Mouse (Mus musculus) v-Abl transformed pro-B cells (cell line): ENCODE data around the gene Rbm20.

Experiments
- in situ Hi-C, 2 experiments: fragments of 400-800 bp; cut with MboI; formaldehyde crosslinking; loops; one replicate each; pipeline ENCODE4 v1.15.1; 2025; ENCODE audit not compliant: unreplicated experiment in 2 of 2

Gene Rbm20

DNA sequence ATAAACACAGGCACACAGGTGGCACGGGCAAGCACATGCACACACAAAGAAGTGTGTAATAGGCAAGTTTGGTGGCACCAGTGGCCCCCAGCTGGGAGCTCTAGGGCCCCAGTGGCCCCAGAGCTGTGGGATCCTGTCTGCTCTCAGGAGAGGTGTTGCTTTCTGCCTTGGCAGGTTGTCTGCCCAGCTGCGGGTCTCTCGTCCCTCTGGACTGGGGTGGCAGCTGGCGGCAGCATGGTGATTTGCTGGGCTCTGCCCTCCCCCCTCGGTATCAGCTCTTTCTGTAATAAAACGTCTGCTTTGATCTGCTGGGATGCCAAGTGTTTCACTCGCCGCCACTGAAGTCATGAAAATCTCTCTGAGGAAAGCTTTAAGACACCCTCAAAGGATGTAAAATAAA is 10.4 kb upstream of the Rbm20 start:
- in situ Hi-C loops = loop anchor here in 1 of 2 experiments (25.0 kb wide), 1 partner anchor 1646 kb away; the partner anchor contains the start of genes Vti1a and Zdhhc6

DNA sequence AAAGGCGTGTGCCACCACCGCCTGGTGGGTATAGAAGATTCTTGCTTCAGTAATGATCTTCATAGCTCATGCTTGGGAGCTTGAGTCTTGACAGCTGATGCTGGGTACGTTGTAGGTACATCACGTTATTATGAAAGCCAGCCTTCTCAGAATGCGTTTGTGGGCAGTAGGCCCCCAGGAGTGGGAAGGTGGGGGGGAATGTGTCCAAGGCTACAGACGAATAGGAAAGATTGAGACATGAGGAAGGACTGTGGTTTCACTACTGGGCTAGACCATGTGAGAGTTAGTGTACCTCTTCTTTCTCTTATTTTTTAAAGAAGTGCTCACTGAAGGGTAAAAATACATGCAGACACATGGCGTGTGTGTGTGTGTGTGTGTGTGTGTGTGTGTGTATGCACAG is 8.3 kb upstream of the Rbm20 start:
- in situ Hi-C loops = loop anchor here in 1 of 2 experiments (25.0 kb wide), 1 partner anchor 1643 kb away; the partner anchor contains the start of genes Vti1a and Zdhhc6

DNA sequence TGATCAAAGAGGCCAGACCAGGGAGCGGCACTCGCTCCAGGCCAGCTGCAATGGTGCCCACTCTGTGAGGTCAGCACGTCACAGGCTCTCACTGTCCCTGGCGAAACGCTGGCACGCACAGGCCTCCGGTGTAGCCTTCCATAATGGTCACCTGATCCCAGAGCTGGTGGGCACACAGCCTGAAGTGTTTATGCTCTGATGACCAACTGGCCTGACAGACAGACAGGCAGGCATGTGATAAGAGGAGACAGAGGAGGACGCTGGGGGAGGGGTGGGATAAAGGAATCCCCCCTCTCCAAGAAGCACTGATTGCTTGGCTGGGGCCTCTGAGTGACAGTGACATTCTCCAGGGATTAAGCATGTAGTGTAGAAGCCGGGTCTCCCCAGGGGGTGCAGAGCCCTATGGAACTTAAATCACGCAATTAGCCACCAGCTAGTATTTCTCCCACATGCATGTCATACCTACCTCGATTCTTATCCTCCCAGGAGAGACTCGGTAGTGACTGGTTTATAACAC is 6.4 kb upstream of the Rbm20 start:
- in situ Hi-C loops = loop anchor here (5.0 to 25.0 kb wide), 2 partner anchors 47 to 1642 kb away; partner anchors contain the start of genes Vti1a (in 1 of the 2) and Zdhhc6 (in 1 of the 2)

DNA sequence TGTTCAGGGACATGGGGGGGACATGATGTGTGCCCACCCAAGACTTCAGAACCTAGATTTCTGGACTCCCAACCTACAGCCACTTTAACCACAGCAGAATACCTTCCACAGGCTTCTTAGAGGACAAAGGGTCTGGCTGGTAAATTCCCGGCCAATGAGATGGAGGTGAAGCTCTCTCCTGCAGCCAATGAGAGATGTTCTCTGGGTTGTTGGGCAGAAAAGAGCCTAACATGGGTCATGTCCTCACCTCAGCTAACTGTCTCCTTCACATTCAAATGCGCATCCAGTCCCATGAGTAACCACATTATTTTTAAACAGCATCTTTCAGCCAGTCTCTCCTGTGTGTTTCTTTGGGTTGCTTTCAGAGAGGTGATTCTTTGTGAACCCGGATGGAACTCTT is 5.7 kb upstream of the Rbm20 start:
- in situ Hi-C loops = loop anchor here (5.0 to 25.0 kb wide), 2 partner anchors 46 to 1641 kb away; partner anchors contain the start of genes Vti1a (in 1 of the 2) and Zdhhc6 (in 1 of the 2)

DNA sequence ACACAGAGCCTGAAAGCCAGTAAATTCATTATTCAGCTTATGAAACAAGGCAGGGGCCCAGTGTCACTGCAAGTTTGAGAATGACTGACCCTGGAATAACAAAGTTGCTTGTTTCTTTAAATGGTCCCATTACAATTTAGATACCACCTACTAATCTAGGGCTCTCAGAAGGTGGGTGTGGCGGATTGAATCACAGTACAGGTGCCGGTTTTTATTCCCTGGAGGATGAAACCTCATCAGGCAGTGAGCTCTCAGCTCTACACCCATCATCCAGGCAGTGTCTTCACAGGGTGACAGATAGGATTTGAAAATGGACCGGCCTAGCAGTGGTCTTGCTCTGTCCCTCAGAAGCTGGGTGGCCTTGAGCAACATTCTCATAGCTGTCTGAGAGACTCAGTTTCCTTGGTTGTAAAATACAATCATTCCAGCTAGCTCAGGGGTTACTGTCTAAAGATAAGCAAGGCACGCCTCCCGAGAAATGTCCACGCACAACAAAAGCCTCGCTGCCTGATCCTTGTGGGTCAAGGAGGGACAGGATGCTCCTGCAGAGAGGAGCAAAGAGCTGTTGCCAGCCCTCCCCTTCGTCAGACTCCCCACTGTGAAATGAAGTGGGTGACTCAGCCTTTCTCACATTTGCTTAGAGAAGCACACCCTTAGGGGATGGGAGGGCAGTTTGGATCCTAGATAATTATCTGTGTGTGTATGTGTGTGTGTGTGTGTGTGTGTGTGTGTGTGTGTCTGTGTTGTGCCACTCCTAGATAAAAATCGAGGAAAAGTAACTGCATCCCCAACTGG is 2.8 kb upstream of the Rbm20 start:
- in situ Hi-C loops = loop anchor here (5.0 to 25.0 kb wide), 2 partner anchors 43 to 1638 kb away; partner anchors contain the start of genes Vti1a (in 1 of the 2) and Zdhhc6 (in 1 of the 2)

DNA sequence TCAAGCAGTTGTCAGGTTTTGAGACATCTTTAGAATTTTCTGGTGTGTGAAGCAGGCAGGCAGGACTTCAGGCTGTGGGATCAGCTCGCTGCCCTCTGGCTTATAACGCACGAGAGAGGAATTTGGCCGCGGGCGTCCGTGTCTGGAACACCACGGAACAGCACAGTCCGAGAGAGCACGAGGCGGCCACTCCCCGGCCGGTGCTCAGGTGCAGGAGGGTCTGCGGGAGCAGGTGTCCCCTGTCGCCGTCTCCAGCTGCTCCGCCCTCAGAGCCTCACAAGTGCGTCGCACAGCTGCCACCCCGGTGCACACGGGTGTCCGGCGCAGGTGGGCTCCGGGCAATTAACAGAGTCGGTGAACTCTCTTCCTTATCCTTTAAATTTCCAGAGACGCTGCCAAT is 878 bp upstream of the Rbm20 start:
- in situ Hi-C loops = no loop called here

DNA sequence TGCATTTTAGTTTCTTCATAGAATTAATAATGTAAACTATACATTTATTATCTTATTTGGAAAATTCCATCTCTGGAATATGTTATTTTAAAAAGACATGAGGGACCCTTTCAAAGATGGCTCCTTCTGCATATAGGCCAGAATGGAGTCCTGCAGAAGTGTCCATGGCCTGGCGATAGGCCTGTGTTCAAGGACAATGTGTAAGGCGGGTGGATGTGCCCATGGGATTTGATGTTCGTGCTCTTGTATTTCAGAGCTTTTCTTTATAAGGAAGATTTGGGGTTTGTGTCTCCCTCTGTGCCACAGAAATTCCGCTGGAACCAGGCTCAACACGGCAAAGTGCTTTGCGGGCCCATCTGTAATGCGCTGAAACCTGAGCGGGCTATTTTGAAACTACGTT is 2.1 kb downstream of the Rbm20 start:
- in situ Hi-C loops = no loop called here

DNA sequence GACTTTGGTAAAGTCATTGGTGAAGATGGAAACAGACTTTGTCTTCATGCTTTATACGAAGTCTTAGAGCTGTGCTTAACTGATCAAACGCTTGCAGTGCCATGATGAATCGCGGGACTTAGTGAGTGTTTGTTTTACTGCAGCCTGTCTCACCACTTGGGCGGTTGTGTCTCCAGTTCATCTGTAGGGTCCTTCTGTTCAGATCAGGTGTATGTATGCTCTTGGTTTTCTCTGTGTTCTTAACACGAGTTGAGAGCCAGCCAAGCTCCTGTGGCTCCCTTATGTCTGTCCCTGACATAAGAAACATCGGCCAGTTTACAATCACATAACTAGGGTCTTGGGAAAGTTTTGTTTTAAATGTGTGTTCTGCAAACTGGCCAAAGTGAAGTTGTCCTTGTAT is 2.9 kb downstream of the Rbm20 start:
- in situ Hi-C loops = no loop called here

DNA sequence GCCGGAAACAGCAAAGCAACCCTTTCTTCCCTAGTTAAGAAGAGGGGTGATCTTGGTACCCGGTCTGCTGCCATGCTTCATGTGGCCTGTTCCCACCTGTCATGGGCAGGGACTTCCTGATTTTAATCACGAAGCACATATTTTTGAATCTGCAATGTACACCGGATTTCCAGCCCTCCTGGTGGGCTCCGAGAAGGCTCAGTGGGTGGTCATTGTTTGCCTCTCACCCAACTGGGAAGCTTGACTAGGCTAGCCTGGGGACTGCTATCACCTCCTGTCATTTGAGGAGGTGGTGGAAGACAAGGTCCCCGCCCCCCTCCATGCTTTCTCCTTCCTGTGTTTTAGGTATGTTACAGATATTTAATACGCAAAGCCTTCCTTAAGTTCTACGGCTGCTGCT is 5.3 kb downstream of the Rbm20 start:
- in situ Hi-C loops = no loop called here

DNA sequence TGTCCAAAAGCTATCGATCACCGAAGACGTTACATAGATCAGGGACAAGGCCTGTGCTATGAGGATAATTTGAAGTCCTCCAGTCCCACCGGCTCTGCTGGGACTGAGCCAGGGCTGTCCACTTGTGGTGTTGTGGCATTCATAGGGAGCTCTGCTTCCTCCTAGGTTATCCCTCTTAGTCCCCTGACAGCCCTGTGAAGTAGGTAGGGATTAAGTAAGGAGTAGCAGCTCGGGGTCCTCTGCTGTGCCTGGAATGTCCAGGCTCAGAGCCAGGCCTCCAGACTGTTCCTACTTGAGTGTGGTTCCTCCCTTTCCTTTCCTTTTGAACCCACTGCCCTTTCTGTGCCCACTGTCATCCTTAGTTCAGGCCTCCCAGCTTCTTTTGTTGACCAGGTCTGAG is 10.5 kb downstream of the Rbm20 start:
- in situ Hi-C loops = no loop called here

DNA sequence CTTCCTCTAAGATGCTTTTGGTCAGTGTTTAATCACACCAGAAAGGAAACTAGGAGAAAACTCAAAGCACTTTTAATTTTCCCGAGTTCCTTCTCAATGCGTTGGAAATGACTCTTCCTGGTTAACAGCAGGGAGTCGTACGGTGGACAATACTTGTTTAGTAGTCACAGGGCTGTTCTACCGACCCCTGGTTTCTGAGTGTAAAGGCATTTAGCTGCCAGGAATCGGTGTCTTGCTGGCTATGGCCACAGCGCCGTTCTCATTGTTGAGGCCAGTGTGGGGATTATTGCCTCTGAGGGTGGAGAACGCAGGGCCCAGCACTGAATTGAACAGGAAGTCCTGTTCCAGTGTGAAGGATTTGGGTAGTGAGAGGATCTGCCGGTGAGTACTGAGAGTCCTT is 13.7 kb downstream of the Rbm20 start:
- in situ Hi-C loops = no loop called here

DNA sequence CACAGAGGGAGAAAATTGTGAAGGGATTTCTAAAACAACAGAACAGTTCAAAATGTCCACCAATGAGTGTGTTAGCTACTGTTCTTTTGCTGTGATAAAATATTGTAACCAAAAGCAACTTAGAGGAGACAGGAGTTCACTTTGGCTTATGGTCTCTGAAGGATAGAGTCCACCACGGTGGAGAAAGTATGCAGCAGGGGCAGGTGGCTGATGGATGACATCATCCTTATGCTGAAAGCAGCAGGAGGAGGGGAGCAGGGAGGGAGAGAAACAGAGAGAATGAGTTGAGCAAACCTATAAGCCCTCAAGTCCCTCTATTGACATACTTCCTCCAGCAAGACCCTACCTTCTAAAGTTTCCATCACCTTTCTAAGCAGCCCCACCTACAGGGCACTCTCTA is 16.9 kb downstream of the Rbm20 start:
- in situ Hi-C loops = no loop called here

DNA sequence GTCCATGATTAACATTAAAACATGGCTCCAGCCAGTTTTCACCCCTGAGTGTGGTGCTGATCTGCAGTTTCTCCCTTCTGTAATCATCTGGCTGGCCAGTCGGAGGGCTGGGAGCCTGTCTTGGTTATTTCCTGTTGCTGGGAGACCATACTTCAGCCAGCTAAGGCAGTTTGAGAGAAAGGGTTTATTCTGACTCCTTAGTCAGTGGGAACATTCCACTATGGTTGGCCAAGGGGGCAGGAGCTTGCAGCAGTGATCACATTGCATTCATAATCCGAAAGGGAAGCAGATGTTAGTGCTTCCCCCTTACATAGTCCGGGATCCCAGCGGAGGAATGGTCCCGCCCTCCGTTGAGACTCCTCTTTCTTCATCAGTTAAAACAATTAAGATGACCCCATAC is 19.0 kb downstream of the Rbm20 start:
- in situ Hi-C loops = no loop called here

DNA sequence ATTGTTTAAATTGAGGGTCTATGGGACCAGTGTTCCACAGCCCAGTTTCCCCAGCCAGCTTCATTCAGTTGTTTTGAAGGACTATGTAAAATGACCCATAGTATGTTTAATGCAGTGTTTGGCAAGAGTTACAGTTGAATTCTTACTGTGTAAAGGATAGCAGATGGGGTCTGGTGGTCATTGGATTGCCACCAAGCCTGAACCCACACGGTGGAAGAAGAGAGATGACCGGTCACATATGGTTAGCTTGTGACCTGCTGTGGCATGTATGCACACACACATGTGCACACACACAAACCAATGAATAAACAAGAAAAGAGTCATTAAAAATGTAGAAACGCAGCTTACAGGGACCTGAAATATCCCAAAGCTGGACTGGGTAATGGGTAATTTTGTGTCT is 19.5 kb downstream of the Rbm20 start:
- in situ Hi-C loops = no loop called here

DNA sequence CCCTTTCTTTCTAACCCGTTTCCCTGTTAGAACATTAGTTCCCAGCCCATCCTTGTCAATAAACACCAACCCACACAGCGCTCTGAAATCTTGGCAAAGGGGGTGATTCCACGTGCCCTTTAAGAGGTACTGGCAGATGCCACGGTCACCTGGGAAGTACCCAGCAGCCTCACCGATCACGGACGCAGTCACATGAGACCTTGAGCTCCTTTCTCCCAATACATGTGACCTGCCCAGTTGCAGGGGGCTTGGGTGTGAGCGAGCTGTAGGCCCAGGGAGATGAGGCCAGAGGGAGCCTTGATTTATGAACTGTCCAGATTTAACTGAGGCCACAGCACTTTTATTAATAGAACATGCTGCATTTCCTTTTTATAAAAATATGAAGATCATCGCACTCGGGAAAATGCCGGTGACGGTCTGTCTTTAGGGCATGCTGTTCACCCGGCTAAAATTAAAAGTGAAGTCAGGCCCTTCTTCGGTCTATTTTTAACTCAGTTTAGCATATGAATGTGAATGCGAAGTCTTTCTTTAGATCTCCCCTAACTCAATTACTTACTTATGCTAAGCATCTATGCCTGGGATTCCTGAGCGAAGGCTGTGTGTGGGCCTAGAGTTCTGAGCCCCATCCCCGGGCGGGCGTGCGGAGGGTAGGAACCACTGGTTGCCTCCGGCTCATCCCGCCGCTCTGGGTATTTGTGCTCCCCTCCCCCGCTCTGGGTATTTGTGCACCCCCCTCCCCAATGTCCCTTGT is 20.4 kb downstream of the Rbm20 start:
- in situ Hi-C loops = no loop called here

DNA sequence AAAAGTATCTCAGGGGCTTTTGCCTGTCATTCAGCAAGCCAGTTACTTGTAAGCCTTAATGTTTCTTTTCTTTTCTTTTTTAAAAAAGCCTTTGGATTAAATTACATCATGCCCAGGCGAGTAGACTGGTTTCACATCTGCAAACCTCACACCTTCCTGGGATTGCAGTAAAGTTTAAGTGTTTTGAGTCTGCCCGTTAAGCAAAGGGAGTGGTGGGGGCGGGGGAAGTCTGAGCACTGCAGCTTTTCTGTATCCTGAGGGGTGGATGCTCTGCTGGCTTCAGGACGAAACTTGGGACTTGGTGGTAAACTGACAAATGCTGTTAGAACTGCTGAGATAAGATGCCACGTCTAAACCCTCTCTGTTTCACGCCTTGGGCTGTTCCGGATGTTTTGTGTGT is 22.6 kb downstream of the Rbm20 start:
- in situ Hi-C loops = no loop called here

DNA sequence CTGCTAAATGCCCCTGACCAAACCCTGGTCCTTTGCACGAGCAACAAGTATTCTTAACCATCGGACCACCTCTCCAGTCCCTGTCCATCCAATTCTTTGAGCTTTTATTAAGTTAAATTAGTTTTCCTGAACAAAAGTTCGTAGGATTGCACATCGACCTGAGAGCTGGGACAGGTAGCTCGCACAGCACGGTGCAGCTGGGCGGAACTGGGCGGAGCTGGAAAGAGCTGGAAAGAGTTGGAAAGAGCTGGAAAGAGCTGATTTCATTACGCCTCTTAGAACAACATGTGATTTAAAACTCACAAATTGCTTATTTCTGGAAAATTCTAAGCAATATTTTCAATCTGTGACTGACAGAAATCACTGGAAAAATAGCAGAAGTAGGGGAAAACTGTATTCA is 24.3 kb downstream of the Rbm20 start:
- in situ Hi-C loops = no loop called here

DNA sequence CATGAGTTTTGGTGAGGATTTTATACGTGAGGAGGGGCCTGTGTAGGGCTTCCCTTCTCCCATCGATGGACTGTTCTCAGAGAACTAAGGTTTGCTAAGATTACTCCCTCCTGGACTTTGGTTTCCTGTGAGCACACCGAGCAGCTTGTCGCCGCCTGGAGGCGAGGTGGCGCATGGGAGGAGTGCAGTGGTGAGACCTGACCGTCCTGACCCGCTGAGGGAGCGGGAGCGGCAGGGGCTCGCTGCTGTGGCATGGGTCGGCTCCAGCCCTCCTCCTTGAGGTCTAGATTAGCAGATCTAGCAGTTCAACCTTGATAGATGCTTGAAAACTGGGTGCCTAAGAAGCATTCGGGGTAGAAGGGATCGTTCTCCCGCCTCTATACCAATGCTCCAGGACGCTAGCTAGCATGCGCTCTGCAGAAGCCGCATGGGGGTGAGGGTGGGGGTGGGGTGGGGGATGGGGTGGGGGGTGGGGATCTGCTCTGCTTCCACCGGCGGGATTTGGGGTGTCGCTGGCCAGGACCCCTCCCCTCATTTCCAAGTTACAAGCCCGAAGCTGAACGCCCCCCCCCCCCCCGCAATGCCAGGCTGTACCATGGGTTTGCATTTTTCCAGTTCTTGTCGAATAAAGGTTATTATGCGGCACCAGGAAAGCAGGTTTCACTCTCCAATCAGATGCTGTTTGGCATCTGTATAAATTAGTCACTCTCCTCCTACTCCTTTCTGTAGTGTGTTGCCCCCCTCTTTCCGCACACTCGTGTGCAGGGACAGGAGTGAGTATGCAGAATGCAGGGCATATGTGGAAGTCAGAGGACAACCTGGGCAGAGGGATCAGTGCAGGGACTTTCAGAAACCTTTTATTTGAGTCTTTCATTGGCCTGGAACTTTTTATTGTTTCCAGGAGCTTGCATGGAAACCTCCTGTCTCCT is 28.1 kb downstream of the Rbm20 start:
- in situ Hi-C loops = no loop called here

DNA sequence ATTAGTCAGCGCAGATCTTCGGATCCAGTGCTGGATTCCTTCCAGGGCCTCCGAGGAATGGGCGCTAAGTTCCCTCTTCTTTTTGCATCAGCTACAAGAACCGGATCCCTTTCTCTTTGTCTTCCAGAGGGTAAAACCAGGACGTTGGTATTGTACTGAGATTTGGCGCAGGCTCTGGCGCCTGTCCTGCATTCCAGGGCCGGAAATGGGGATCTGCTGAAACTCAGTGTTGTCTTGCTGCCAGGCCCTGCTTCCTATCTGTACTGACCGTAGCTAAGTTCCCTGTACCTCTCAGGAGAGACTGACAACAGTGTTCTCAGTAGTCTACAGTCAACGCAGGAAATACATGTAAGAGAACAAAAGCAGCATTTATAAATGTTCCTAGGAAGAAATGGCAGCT is 31.3 kb downstream of the Rbm20 start:
- in situ Hi-C loops = no loop called here

DNA sequence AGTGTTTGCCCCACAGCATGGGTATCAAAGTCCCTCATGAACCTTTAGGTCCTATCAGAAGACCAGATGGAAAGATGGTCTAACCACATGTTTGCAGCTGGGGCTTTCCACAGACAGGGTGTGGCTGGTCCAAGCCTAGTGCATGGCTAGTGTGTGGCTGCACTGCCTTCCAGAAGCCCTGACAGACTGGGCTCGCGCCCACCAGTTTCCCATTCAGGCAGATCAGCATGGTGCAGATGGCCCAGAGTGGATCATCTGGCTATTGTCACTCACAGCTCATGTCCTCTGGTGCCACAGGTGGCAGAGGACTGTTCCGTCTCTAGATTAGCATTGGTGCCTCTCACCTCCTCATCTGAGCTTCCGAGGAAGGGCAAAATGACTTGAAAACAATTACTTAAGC is 33.8 kb downstream of the Rbm20 start:
- in situ Hi-C loops = no loop called here
